Mouse (Mus musculus): Measurements from ENCODE around the gene Ctnna3. TPM values are rescaled to one million over a fixed set of nuclear protein-coding genes. Genes with fewer than 3 reads are reported as not detected.
A peak's percentile ranks its signal among the peaks of the same experiment; 100 is the strongest.

The Ctnna3 gene
- polyA plus RNA-seq, 1 experiment from 2014 or later = 1.1 TPM

DNA sequence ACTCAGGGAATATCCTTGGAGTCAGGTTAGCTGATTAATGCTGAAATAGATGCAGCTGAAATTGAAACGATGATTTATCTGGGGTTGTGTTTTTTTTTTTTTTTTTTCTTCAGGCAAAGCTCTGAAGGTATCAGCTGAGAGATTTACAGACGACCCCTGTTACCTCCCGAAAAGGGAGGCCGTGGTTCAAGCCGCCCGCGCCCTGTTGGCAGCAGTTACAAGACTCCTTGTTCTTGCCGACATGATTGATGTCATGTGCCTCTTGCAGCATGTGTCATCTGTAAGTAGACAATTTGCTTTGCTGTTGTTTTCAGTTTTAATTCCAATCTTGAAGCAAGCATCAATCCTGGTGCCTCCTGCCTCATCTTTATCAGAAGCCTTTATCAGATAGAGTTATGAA lies 136.8 kb downstream of the Ctnna3 start:
- WGBS = 96% methylated on average over 8 of the region's 8 CpGs

DNA sequence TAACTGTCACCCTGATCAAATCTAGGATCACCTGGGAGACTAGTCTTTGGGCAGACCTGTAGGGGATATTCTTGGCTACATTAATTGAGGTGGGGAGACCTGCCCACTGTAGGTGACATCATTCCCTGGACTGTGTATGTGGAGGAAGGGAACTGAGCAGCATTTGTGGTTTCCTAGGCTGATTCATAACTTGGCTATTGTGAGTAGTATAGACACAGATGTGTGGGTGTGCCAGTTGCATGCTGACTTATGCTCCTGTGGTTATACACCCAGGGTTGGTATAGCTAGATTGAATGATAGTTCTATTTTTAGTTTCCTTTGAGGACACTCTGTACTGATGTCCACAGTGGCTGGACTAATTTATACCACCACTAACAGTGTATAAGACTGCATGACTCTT lies 141.7 kb downstream of the Ctnna3 start:
- H3K4me1 ChIP-seq (replicated peaks; ENCODE audit: control insufficient read depth, insufficient read depth, low read length) = no peaks in the 10 kb centered on the region
- no peak overlapping the region for H3K27ac ChIP-seq (ENCODE audit: low read length)
- no peaks in the 10 kb centered on the region for H3K27me3 ChIP-seq (replicated peaks; ENCODE audit: control insufficient read depth, insufficient read depth, low read length)
- no peaks in the 10 kb centered on the region for H3K36me3 ChIP-seq (ENCODE audit: control insufficient read depth, insufficient read depth)
- no peak overlapping the region for H3K4me2 ChIP-seq (ENCODE audit: low read length)
- H3K4me3 ChIP-seq (replicated peaks; ENCODE audit: low read length) = no peak overlapping the region
- H3K9ac ChIP-seq (replicated peaks; ENCODE audit: low read depth, low read length) = no peak overlapping the region
- no peak for ATAC-seq
- H3K9me3 ChIP-seq (ENCODE audit: control insufficient read depth, low read length) = peaks cover 2% of the 10 kb centered on the region; the same call in 1 of the 2 replicates

More for the DNA sequence above, 136.8 kb downstream of the Ctnna3 start:
- no peak overlapping the region for H3K4me3 ChIP-seq (replicated peaks; ENCODE audit: low read length)
- H3K27me3 ChIP-seq (replicated peaks; ENCODE audit: control insufficient read depth, insufficient read depth, low read length) = no peaks in the 10 kb centered on the region
- no peak overlapping the region for H3K4me2 ChIP-seq (ENCODE audit: low read length)
- H3K27ac ChIP-seq (ENCODE audit: low read length) = no peak overlapping the region
- no peaks in the 10 kb centered on the region for H3K4me1 ChIP-seq (replicated peaks; ENCODE audit: control insufficient read depth, insufficient read depth, low read length)
- no peak for ATAC-seq
- H3K9me3 ChIP-seq (ENCODE audit: control insufficient read depth, low read length) = no peaks in the 10 kb centered on the region; the same call in 1 of the 2 replicates
- H3K36me3 ChIP-seq (ENCODE audit: control insufficient read depth, insufficient read depth) = no peaks in the 10 kb centered on the region
- no peak overlapping the region for H3K9ac ChIP-seq (replicated peaks; ENCODE audit: low read depth, low read length)

- no peaks in the 10 kb centered on the region for H3K27me3 ChIP-seq (replicated peaks; ENCODE audit: control insufficient read depth, insufficient read depth, low read length)
- H3K4me1 ChIP-seq (replicated peaks; ENCODE audit: control insufficient read depth, insufficient read depth, low read length) = no peaks in the 10 kb centered on the region
- H3K4me2 ChIP-seq (ENCODE audit: low read length) = no peak overlapping the region
- H3K9me3 ChIP-seq (ENCODE audit: control insufficient read depth, low read length) = peaks cover 2% of the 10 kb centered on the region; the same call in 1 of the 2 replicates
- no peak overlapping the region for H3K9ac ChIP-seq (replicated peaks; ENCODE audit: low read depth, low read length)
- H3K36me3 ChIP-seq (ENCODE audit: control insufficient read depth, insufficient read depth) = no peaks in the 10 kb centered on the region
- H3K27ac ChIP-seq (ENCODE audit: low read length) = no peak overlapping the region
- 94% methylated on average over 7 of the region's 7 CpGs for WGBS
- no peak for ATAC-seq
- no peak overlapping the region for H3K4me3 ChIP-seq (replicated peaks; ENCODE audit: low read length)
Measured at GRCm38 (mm10) chr10:63572866-63573265, 143.0 kb downstream of the Ctnna3 start.

- Histone ChIP-seq H3K27me3 (replicated peaks; ENCODE audit: control insufficient read depth, insufficient read depth, low read length) (no peaks in the 10 kb centered on the region), H3K9me3 (ENCODE audit: control insufficient read depth, low read length) (peaks cover 2% of the 10 kb centered on the region; the same call in 1 of the 2 replicates), H3K9ac (replicated peaks; ENCODE audit: low read depth, low read length) (no peak overlapping the region), H3K4me3 (replicated peaks; ENCODE audit: low read length) (no peak overlapping the region), H3K4me1 (replicated peaks; ENCODE audit: control insufficient read depth, insufficient read depth, low read length) (no peaks in the 10 kb centered on the region), H3K4me2 (ENCODE audit: low read length) (no peak overlapping the region), H3K36me3 (ENCODE audit: control insufficient read depth, insufficient read depth) (no peaks in the 10 kb centered on the region), H3K27ac (ENCODE audit: low read length) (no peak overlapping the region)
- no peak for ATAC-seq
- 84% methylated on average over 7 of the region's 7 CpGs for WGBS
Measured at GRCm38 (mm10) chr10:63574100-63574609, 144.3 kb downstream of the Ctnna3 start.

GRCm38 (mm10) chr10:63582608-63583007 lies 152.7 kb downstream of the Ctnna3 start:
- Histone ChIP-seq H3K27ac (ENCODE audit: low read length) (no peak overlapping the region), H3K4me2 (ENCODE audit: low read length) (peak overlapping the region; percentile 37; the same call in 1 of the 2 replicates), H3K36me3 (ENCODE audit: control insufficient read depth, insufficient read depth) (no peaks in the 10 kb centered on the region), H3K4me3 (replicated peaks; ENCODE audit: low read length) (no peak overlapping the region), H3K9ac (replicated peaks; ENCODE audit: low read depth, low read length) (no peak overlapping the region), H3K27me3 (replicated peaks; ENCODE audit: control insufficient read depth, insufficient read depth, low read length) (no peaks in the 10 kb centered on the region), H3K4me1 (replicated peaks; ENCODE audit: control insufficient read depth, insufficient read depth, low read length) (no peaks in the 10 kb centered on the region), H3K9me3 (ENCODE audit: control insufficient read depth, low read length) (no peaks in the 10 kb centered on the region)
- peak; percentile 91 for ATAC-seq
- 10% methylated on average over 14 of the region's 14 CpGs for WGBS

DNA sequence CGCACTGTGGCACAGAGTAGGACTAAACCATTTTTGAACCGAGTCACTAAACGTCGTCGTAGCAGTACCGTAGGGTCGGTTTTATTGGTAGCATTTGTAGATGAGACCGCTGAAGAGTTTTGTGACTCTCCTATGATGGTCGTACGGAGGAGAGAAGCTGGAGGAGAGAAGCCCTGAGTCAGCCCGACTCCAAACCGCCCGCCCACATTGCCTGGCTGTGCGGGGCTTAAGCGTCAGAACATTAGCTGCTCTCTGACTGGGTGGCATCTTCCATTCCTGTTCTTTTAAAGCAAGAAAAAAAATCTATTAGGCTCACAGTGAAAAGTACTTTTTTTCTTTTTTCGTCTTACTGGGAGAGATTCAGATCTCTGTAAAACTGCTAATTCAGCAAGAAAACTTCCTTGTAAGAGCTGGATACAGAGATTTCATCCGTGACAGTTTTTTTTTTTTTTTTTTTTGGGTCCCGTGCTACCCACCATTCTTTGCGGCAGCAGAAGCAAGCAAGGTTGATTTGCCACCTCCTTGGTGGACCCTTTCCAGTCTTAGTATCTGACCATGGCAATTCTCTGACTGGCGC lies 154.0 kb downstream of the Ctnna3 start:
- Histone ChIP-seq H3K9ac (replicated peaks; ENCODE audit: low read depth, low read length) (no peak overlapping the region), H3K9me3 (ENCODE audit: control insufficient read depth, low read length) (no peaks in the 10 kb centered on the region), H3K36me3 (ENCODE audit: control insufficient read depth, insufficient read depth) (no peaks in the 10 kb centered on the region), H3K4me2 (ENCODE audit: low read length) (0 out of 2 replicates have a peak overlapping the region, but pooled peaks have one; percentile 0), H3K4me3 (replicated peaks; ENCODE audit: low read length) (no peak overlapping the region), H3K27me3 (replicated peaks; ENCODE audit: control insufficient read depth, insufficient read depth, low read length) (no peaks in the 10 kb centered on the region), H3K4me1 (replicated peaks; ENCODE audit: control insufficient read depth, insufficient read depth, low read length) (no peaks in the 10 kb centered on the region), H3K27ac (ENCODE audit: low read length) (no peak overlapping the region)
- WGBS = 76% methylated on average over 20 of the region's 20 CpGs
- no peak for ATAC-seq

DNA sequence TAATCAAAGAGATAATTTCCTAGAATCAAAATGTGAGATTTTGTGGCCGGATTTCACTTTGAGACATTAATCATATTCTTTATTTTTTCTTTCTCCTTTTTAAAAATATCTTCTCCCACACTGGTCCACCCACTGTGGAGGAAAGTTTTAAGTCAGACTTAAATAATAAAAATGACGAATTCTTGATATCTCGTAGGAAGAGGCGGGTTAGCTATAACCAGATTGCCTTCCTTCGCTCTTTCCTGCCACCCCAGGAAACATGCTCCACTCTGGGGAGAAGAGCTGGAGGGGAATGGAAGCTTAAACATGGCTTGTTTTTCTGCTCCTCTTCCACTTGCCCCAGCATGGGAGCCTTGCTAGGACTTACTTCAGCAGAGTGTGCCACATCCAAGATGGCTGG lies 169.5 kb downstream of the Ctnna3 start:
- no peak overlapping the region for H3K4me2 ChIP-seq (ENCODE audit: low read length)
- no peaks in the 10 kb centered on the region for H3K27me3 ChIP-seq (replicated peaks; ENCODE audit: control insufficient read depth, insufficient read depth, low read length)
- ATAC-seq = no peak
- H3K4me1 ChIP-seq (replicated peaks; ENCODE audit: control insufficient read depth, insufficient read depth, low read length) = no peaks in the 10 kb centered on the region
- H3K36me3 ChIP-seq (ENCODE audit: control insufficient read depth, insufficient read depth) = no peaks in the 10 kb centered on the region
- no peak overlapping the region for H3K4me3 ChIP-seq (replicated peaks; ENCODE audit: low read length)
- 94% methylated on average over 5 of the region's 5 CpGs for WGBS
- no peaks in the 10 kb centered on the region for H3K9me3 ChIP-seq (ENCODE audit: control insufficient read depth, low read length)
- H3K9ac ChIP-seq (replicated peaks; ENCODE audit: low read depth, low read length) = no peak overlapping the region
- no peak overlapping the region for H3K27ac ChIP-seq (ENCODE audit: low read length)

- Histone ChIP-seq H3K36me3 (ENCODE audit: control insufficient read depth, insufficient read depth) (no peaks in the 10 kb centered on the region), H3K27ac (ENCODE audit: low read length) (no peak overlapping the region), H3K4me3 (replicated peaks; ENCODE audit: low read length) (no peak overlapping the region), H3K4me1 (replicated peaks; ENCODE audit: control insufficient read depth, insufficient read depth, low read length) (no peaks in the 10 kb centered on the region), H3K9me3 (ENCODE audit: control insufficient read depth, low read length) (peaks cover 5% of the 10 kb centered on the region; the same call in 1 of the 2 replicates), H3K4me2 (ENCODE audit: low read length) (no peak overlapping the region), H3K27me3 (replicated peaks; ENCODE audit: control insufficient read depth, insufficient read depth, low read length) (no peaks in the 10 kb centered on the region), H3K9ac (replicated peaks; ENCODE audit: low read depth, low read length) (no peak overlapping the region)
- 78% methylated on average over 2 of the region's 2 CpGs for WGBS
- no peak for ATAC-seq
Measured at GRCm38 (mm10) chr10:63601206-63601605, 171.3 kb downstream of the Ctnna3 start.

DNA sequence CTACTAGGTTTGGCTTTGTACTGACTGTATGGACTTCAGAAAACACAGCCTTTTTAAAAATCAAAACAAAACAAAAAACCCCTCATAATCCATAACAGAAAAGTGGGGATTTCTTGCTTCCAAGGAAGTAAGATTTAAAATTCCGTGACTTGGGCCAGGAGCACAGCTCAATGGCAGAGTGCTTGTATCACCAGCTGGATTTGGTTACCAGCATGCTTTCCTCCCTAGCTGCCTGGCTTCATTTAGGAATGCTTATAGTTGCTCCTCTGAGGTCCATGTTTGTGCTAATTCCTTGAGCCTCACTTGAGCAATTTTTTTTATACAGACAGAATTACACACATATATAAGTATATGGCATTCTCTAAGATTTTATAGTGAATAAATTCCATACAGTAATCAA lies 198.6 kb downstream of the Ctnna3 start:
- no peak overlapping the region for H3K9ac ChIP-seq (replicated peaks; ENCODE audit: low read depth, low read length)
- H3K36me3 ChIP-seq (ENCODE audit: control insufficient read depth, insufficient read depth) = no peaks in the 10 kb centered on the region
- ATAC-seq = no peak
- no peaks in the 10 kb centered on the region for H3K27me3 ChIP-seq (replicated peaks; ENCODE audit: control insufficient read depth, insufficient read depth, low read length)
- H3K27ac ChIP-seq (ENCODE audit: low read length) = no peak overlapping the region
- H3K4me2 ChIP-seq (ENCODE audit: low read length) = no peak overlapping the region
- H3K4me3 ChIP-seq (replicated peaks; ENCODE audit: low read length) = no peak overlapping the region
- WGBS = 57% methylated on average over 1 of the region's 1 CpGs
- H3K4me1 ChIP-seq (replicated peaks; ENCODE audit: control insufficient read depth, insufficient read depth, low read length) = no peaks in the 10 kb centered on the region
- no peaks in the 10 kb centered on the region for H3K9me3 ChIP-seq (ENCODE audit: control insufficient read depth, low read length)

DNA sequence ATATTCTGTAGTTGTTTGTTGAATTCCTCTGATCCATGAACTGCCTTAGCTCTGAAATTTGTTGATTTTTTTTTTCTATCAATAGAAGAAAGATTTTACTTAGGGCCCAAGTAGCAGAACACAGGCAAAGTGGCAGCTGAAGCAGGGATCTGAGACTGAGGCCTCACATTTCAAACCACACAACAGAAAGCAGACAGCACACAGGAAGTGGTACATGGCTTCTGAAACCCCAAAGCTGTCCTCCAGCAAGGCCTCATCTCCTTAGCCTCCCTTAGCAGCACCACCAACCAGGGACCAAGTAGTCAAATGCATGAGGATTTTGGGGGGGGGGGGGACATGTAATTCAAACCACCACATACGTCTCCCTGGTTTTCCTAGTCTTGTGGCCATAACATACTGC lies 204.0 kb downstream of the Ctnna3 start:
- no peak overlapping the region for H3K4me3 ChIP-seq (replicated peaks; ENCODE audit: low read length)
- no peaks in the 10 kb centered on the region for H3K4me1 ChIP-seq (replicated peaks; ENCODE audit: control insufficient read depth, insufficient read depth, low read length)
- ATAC-seq = no peak
- no peaks in the 10 kb centered on the region for H3K9me3 ChIP-seq (ENCODE audit: control insufficient read depth, low read length)
- H3K4me2 ChIP-seq (ENCODE audit: low read length) = no peak overlapping the region
- H3K9ac ChIP-seq (replicated peaks; ENCODE audit: low read depth, low read length) = no peak overlapping the region
- no peaks in the 10 kb centered on the region for H3K36me3 ChIP-seq (ENCODE audit: control insufficient read depth, insufficient read depth)
- no peak overlapping the region for H3K27ac ChIP-seq (ENCODE audit: low read length)
- H3K27me3 ChIP-seq (replicated peaks; ENCODE audit: control insufficient read depth, insufficient read depth, low read length) = no peaks in the 10 kb centered on the region
- 92% methylated on average over 1 of the region's 1 CpGs for WGBS
